Mouse (Mus musculus) forebrain, embryonic 11.5 days (tissue): ENCODE results near the gene Lpxn. TPM values are rescaled to one million over a fixed set of nuclear protein-coding genes. Genes with fewer than 3 reads are reported as not detected.

ENCODE experiments used
- ATAC-seq: fragments of 200-750 bp; cut with Nextera tagmentation; replicated peaks from 2 replicates; pipeline ENCODE4 v1.8.0; 2017; ENCODE audit warnings: moderate TSS enrichment; ENCODE audit not compliant: low FRiP score
- DNase-seq: peaks from one replicate; pipeline ENCODE4 v3.0.0-alpha.2; 2017; ENCODE audit warnings: low spot score
- H3K27ac ChIP-seq: fragments of 300-500 bp; sonication (generic); 2 replicates; pipeline ENCODE4 v1.5.1; 2014; ENCODE audit warnings: low read depth, low read length
- H3K27me3 ChIP-seq: fragments of 300-500 bp; sonication (generic); 2 replicates; pipeline ENCODE4 v1.6.1; 2014; ENCODE audit warnings: mild to moderate bottlenecking, low read length, mixed read lengths; ENCODE audit not compliant: control insufficient read depth, insufficient read depth
- H3K36me3 ChIP-seq: fragments of 300-500 bp; sonication (generic); 2 replicates; pipeline ENCODE4 v1.6.1; 2014; ENCODE audit warnings: mild to moderate bottlenecking, low read length, moderate library complexity, mixed read lengths; ENCODE audit not compliant: control insufficient read depth, insufficient read depth
- H3K4me1 ChIP-seq: fragments of 300-500 bp; sonication (generic); replicated peaks from 2 replicates; pipeline ENCODE4 v1.6.1; 2014; ENCODE audit warnings: low read length, mixed read lengths; ENCODE audit not compliant: control insufficient read depth, insufficient read depth
- H3K4me2 ChIP-seq: fragments of 300-500 bp; sonication (generic); 2 replicates; pipeline ENCODE4 v1.6.1; 2014; ENCODE audit warnings: low read depth, mild to moderate bottlenecking, low read length, moderate library complexity, mixed read lengths; ENCODE audit not compliant: severe bottlenecking
- H3K4me3 ChIP-seq: fragments of 300-500 bp; sonication (generic); 2 replicates; pipeline ENCODE4 v1.5.1; 2014; ENCODE audit warnings: low read depth, low read length
- H3K9ac ChIP-seq: fragments of 300-500 bp; sonication (generic); 2 replicates; pipeline ENCODE4 v1.6.1; 2014; ENCODE audit warnings: low read length
- H3K9me3 ChIP-seq: fragments of 300-500 bp; sonication (generic); 2 replicates; pipeline ENCODE4 v1.6.1; 2016; ENCODE audit warnings: low read length, mixed read lengths; ENCODE audit not compliant: control insufficient read depth
- WGBS: fragments of 180-500 bp; shearing (Covaris S2); extraction: QIAGEN DNeasy Blood & Tissue Kit; methylation state at CpG from one replicate; pipeline ENCODE4 v1.1.7; 2014; 5-methylcytosine and 5-hydroxymethylcytosine counted together
- polyA plus RNA-seq: library from polyadenylated mRNA; unstranded; fragments of >200 nt; fragmentation: Nextera tagmentation; extraction: Ambion mirVana; gene quantifications from 2 replicates; pipeline ENCODE4 v1.2.1, GENCODE M21; 2014

The Lpxn gene
- polyA plus RNA-seq, 1 experiment from 2014 or later = 1.2 TPM

GRCm38 (mm10) chr19:12786803-12787395, 9.1 kb upstream of the Lpxn start:
- WGBS = 97% methylated on average over 2 of the region's 2 CpGs
- Histone ChIP-seq H3K27ac (no peak overlapping the region), H3K4me2 (no peak overlapping the region), H3K4me1 (no peaks in the 10 kb centered on the region), H3K9me3 (no peaks in the 10 kb centered on the region), H3K36me3 (no peaks in the 10 kb centered on the region), H3K9ac (no peak overlapping the region), H3K4me3 (no peak overlapping the region), H3K27me3 (no peaks in the 10 kb centered on the region)
- ATAC-seq (no peak), DNase-seq (no peak)

GRCm38 (mm10) chr19:12787721-12788120, 8.3 kb upstream of the Lpxn start:
- Histone ChIP-seq H3K9me3 (no peaks in the 10 kb centered on the region), H3K36me3 (no peaks in the 10 kb centered on the region), H3K27me3 (no peaks in the 10 kb centered on the region), H3K4me3 (no peak overlapping the region), H3K9ac (no peak overlapping the region), H3K27ac (no peak overlapping the region), H3K4me1 (no peaks in the 10 kb centered on the region), H3K4me2 (no peak overlapping the region)
- 94% methylated on average over 4 of the region's 4 CpGs for WGBS
- no peak for ATAC-seq
- DNase-seq = no peak

DNA sequence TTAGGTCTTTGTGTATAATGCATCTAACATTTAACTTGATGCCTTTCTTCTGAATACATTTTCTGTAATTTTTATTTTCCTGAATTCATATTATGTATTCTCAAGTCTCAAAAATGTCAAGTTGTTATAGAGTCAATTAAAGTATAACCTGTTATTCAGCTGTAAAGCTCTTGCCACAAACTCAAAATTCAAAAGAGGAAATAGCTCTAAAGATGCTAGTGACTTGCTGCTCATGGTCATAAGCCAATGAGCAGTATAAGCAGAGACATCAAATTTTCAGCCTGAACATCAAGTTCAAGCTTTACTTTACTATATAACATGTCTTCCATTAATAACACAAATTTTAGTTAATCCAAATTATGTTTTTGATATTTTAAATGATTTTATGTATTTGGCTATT, 3.6 kb upstream of the Lpxn start:
- DNase-seq (no peak), ATAC-seq (no peak)
- H3K4me3 ChIP-seq = no peak overlapping the region
- H3K9me3 ChIP-seq = no peaks in the 10 kb centered on the region
- no peaks in the 10 kb centered on the region for H3K36me3 ChIP-seq
- H3K27me3 ChIP-seq = no peaks in the 10 kb centered on the region
- H3K9ac ChIP-seq = no peak overlapping the region
- H3K4me1 ChIP-seq = no peaks in the 10 kb centered on the region; the same call in 1 of the 2 replicates
- no peak overlapping the region for H3K4me2 ChIP-seq
- no peak overlapping the region for H3K27ac ChIP-seq

GRCm38 (mm10) chr19:12794056-12795044, 1.6 kb upstream of the Lpxn start:
- peak; percentile 93 for DNase-seq
- H3K27me3 ChIP-seq = no peaks in the 10 kb centered on the region
- no peaks in the 10 kb centered on the region for H3K9me3 ChIP-seq
- peak overlapping the region; percentile 55 for H3K4me2 ChIP-seq
- H3K4me1 ChIP-seq = no peaks in the 10 kb centered on the region; the same call in 1 of the 2 replicates
- peak; percentile 72 for ATAC-seq
- peak overlapping the region; percentile 93 for H3K4me3 ChIP-seq
- 1% methylated on average over 39 of the region's 39 CpGs for WGBS
- peak overlapping the region; percentile 98 for H3K27ac ChIP-seq
- no peaks in the 10 kb centered on the region for H3K36me3 ChIP-seq
- H3K9ac ChIP-seq = peak overlapping the region; percentile 97

- no peaks in the 10 kb centered on the region for H3K27me3 ChIP-seq
- peak overlapping the region; percentile 98 for H3K27ac ChIP-seq
- peak overlapping the region; percentile 97 for H3K9ac ChIP-seq
- H3K36me3 ChIP-seq = no peaks in the 10 kb centered on the region
- H3K4me2 ChIP-seq = peak overlapping the region; percentile 55; the same call in 1 of the 2 replicates
- H3K4me1 ChIP-seq = no peaks in the 10 kb centered on the region; the same call in 1 of the 2 replicates
- H3K9me3 ChIP-seq = no peaks in the 10 kb centered on the region
- WGBS = under 1% methylated on average over 22 of the region's 63 CpGs
- H3K4me3 ChIP-seq = peak overlapping the region; percentile 93
- DNase-seq = no peak
- peak; percentile 43 for ATAC-seq
Measured at GRCm38 (mm10) chr19:12795110-12795509, 883 bp upstream of the Lpxn start.

DNA sequence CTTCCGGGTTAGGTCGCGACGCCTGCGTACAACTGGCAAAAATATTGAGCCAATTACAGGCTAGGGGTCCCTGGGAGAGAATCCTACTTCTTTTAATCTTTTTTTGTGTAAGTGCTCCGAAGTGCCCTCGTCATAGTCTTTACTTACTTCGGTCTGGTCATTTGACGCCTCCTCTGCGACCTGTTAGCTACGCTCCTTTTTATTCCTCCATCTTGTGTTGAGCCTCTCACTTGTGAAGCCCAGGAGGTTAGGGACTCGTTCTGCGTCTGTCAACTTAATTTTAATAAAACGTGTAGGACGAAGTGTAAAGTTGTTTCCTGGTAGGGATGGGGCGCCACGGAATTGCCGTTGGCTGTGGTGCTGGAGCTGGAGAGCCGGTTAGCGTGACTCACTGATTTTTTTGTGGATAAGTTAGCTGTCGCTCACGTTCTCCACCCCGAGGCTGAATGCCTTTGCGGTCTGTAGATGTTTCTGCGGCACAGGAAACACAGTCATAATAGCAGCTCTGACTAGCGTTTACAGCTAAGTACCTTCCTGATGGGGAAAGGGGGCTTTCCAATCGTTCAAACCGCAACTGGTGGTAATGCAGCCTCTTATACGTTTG, 437 bp downstream of the Lpxn start:
- WGBS = under 1% methylated on average over 29 of the region's 29 CpGs
- peak; percentile 74 for DNase-seq

DNA sequence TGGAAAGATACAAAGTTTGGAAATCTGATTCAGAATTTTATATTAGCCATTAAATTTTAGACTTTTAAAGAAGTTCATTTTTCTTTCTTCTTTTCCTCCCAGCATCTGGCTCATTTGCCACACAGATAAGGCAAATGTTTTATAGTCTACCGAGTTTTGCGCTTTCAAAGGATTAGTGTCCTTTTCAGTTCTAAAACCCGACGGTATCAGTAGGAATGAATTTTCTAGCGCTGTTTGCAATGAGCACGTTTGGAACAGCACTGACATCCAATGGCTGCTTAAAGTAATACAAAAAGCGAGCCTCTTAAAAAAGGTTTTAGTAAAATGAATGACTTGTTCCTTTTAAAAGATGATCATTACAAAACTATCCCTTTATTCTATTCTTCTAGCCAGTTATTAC, 1.1 kb downstream of the Lpxn start:
- 2% methylated on average over 7 of the region's 7 CpGs for WGBS
- Histone ChIP-seq H3K9ac (peak overlapping the region; percentile 71), H3K4me3 (peak overlapping the region; percentile 93), H3K36me3 (no peaks in the 10 kb centered on the region), H3K4me2 (peak overlapping the region; percentile 77), H3K4me1 (no peaks in the 10 kb centered on the region; the same call in 1 of the 2 replicates), H3K27ac (peak overlapping the region; percentile 94), H3K9me3 (no peaks in the 10 kb centered on the region), H3K27me3 (no peaks in the 10 kb centered on the region)
- ATAC-seq (no peak), DNase-seq (no peak)

More for the DNA sequence above, 437 bp downstream of the Lpxn start:
- Histone ChIP-seq H3K4me3 (peak overlapping the region; percentile 93), H3K27me3 (no peaks in the 10 kb centered on the region), H3K9me3 (no peaks in the 10 kb centered on the region), H3K27ac (peak overlapping the region; percentile 94), H3K36me3 (no peaks in the 10 kb centered on the region), H3K9ac (peak overlapping the region; percentile 71), H3K4me1 (no peaks in the 10 kb centered on the region; the same call in 1 of the 2 replicates), H3K4me2 (peak overlapping the region; percentile 77)
- peak; percentile 1; the same call in 1 of the 2 replicates for ATAC-seq

- no peaks in the 10 kb centered on the region for H3K36me3 ChIP-seq
- no peak for ATAC-seq
- no peaks in the 10 kb centered on the region for H3K4me1 ChIP-seq
- H3K9me3 ChIP-seq = no peaks in the 10 kb centered on the region
- no peak overlapping the region for H3K9ac ChIP-seq
- H3K27me3 ChIP-seq = no peaks in the 10 kb centered on the region
- no peak overlapping the region for H3K4me2 ChIP-seq
- H3K27ac ChIP-seq = no peak overlapping the region
- no peak for DNase-seq
- WGBS = 86% methylated on average over 4 of the region's 4 CpGs
- H3K4me3 ChIP-seq = no peak overlapping the region
Measured at GRCm38 (mm10) chr19:12798404-12798803, 2.4 kb downstream of the Lpxn start.
